Comparison of ENCODE assay signal across 22 mouse cellular contexts in genomic region chr12:70674144-70674543, GRCm38 (mm10).
DNase-seq lines count a peak whose midpoint lies in the region; ATAC-seq and TF ChIP-seq lines count a peak whose summit lies in the region.
"Had no signal": no experiment of that assay in that cellular context is flagged by ENCODE, and none has a peak within 500 bp of the region (broad histone marks: within the 10 kb centered on the region; RNA-seq: fewer than 3 reads in every experiment).

No protein-coding gene starts in this region.

- no peaks in the 10 kb centered on the region for H3K27me3 ChIP-seq in limb, embryonic 12.5 days
- H3K27me3 ChIP-seq in limb, embryonic 10.5 days (ENCODE audit: low read depth, poor library complexity, severe bottlenecking), result no peaks in the 10 kb centered on the region
- H3K27me3 ChIP-seq in stomach, postnatal 0 days (ENCODE audit: control insufficient read depth, insufficient read depth, low read length), result no peaks in the 10 kb centered on the region
- H3K27me3 ChIP-seq: embryonic facial prominence, embryonic 12.5 days; embryonic facial prominence, embryonic 15.5 days; heart, embryonic 12.5 days; heart, embryonic 15.5 days; hindbrain, embryonic 15.5 days had no signal

- no peak overlapping the region for H3K4me2 ChIP-seq in limb, embryonic 12.5 days
- H3K4me2 ChIP-seq in stomach, postnatal 0 days (replicated peaks; ENCODE audit: low read depth), result peak overlapping the region; percentile 31; the same call in 1 of the 2 replicates
- H3K4me2 ChIP-seq: embryonic facial prominence, embryonic 12.5 days; heart, embryonic 12.5 days; heart, embryonic 15.5 days; hindbrain, embryonic 15.5 days had no signal

- 0 out of 2 replicates have a peak overlapping the region, but pooled peaks have one; percentile 35 for H3K27ac ChIP-seq in limb, embryonic 12.5 days
- H3K27ac ChIP-seq in limb, embryonic 10.5 days, result no peak overlapping the region
- H3K27ac ChIP-seq in stomach, postnatal 0 days (replicated peaks), result peak overlapping the region; percentile 70; the same call in 1 of the 2 replicates
- H3K27ac ChIP-seq: embryonic facial prominence, embryonic 12.5 days; embryonic facial prominence, embryonic 15.5 days; heart, embryonic 15.5 days; hindbrain, embryonic 15.5 days had no signal

- DNase-seq in adrenal gland, postnatal 10 days, result peak; percentile 14
- no peak for DNase-seq in adrenal gland, adult 18-20 months (ENCODE audit: low spot score in 2 of 2)
- no peak for DNase-seq in limb, embryonic 10.5 days (ENCODE audit: low spot score)
- DNase-seq in stomach, postnatal 0 days (ENCODE audit: low spot score), result no peak
- no peak for DNase-seq in frontal cortex, postnatal 25 days (ENCODE audit: low spot score in 2 of 2)
- DNase-seq: cerebellum, adult 18-20 months; cerebellum, adult 9-11 months; cerebellum, postnatal 25 days; forebrain, postnatal 0 days; gastrocnemius, postnatal 25 days; heart, adult 18-20 months; heart, postnatal 10 days; heart, postnatal 36 days had no signal

- no peak for ATAC-seq in limb, embryonic 12.5 days (ENCODE audit: insufficient number of reproducible peaks, insufficient read depth, low FRiP score, low TSS enrichment, low read depth)
- ATAC-seq in stomach, postnatal 0 days (ENCODE audit: low FRiP score, low TSS enrichment), result no peak
- ATAC-seq: CD4-positive, CD25-positive, alpha-beta regulatory T cell, adult 4 months; forebrain, embryonic 14.5 days; forebrain, postnatal 0 days; intestine, postnatal 0 days had no signal

- H3K36me3 ChIP-seq in limb, embryonic 12.5 days, result no peaks in the 10 kb centered on the region
- H3K36me3 ChIP-seq in limb, embryonic 10.5 days, result no peaks in the 10 kb centered on the region
- no peaks in the 10 kb centered on the region for H3K36me3 ChIP-seq in stomach, postnatal 0 days (ENCODE audit: control insufficient read depth, insufficient read depth, low read length)
- H3K36me3 ChIP-seq: embryonic facial prominence, embryonic 12.5 days; embryonic facial prominence, embryonic 15.5 days; heart, embryonic 12.5 days; heart, embryonic 15.5 days; hindbrain, embryonic 15.5 days had no signal

- no peak for TF ChIP-seq EP300 in stomach, postnatal 0 days (optimal IDR thresholded peaks at IDR 0.05)

- WGBS in limb, embryonic 12.5 days, result 85% methylated on average over 2 of the region's 2 CpGs
- WGBS in limb, embryonic 10.5 days, result 93% methylated on average over 2 of the region's 2 CpGs
- 50% methylated on average over 2 of the region's 2 CpGs for WGBS in stomach, postnatal 0 days

- H3K9me3 ChIP-seq in limb, embryonic 12.5 days, result no peaks in the 10 kb centered on the region
- no peaks in the 10 kb centered on the region for H3K9me3 ChIP-seq in limb, embryonic 10.5 days (replicated peaks)
- H3K9me3 ChIP-seq in stomach, postnatal 0 days (ENCODE audit: control insufficient read depth, low read length), result no peaks in the 10 kb centered on the region
- H3K9me3 ChIP-seq: embryonic facial prominence, embryonic 12.5 days; embryonic facial prominence, embryonic 15.5 days; heart, embryonic 15.5 days; hindbrain, embryonic 15.5 days had no signal

- H3K4me1 ChIP-seq in limb, embryonic 12.5 days (replicated peaks), result peaks cover 20% of the 10 kb centered on the region
- H3K4me1 ChIP-seq in limb, embryonic 10.5 days, result peaks cover 11% of the 10 kb centered on the region; the same call in 1 of the 2 replicates
- H3K4me1 ChIP-seq in stomach, postnatal 0 days (replicated peaks; ENCODE audit: control insufficient read depth, insufficient read depth), result no peaks in the 10 kb centered on the region
- H3K4me1 ChIP-seq: embryonic facial prominence, embryonic 12.5 days; heart, embryonic 12.5 days; heart, embryonic 15.5 days; hindbrain, embryonic 15.5 days had no signal

- no peak for TF ChIP-seq CTCF in stomach, postnatal 0 days (IDR thresholded peaks at IDR 0.05; ENCODE audit: low read depth)

- no peak overlapping the region for H3K4me3 ChIP-seq in limb, embryonic 12.5 days (replicated peaks)
- no peak overlapping the region for H3K4me3 ChIP-seq in limb, embryonic 10.5 days
- 0 out of 2 replicates have a peak overlapping the region, but pooled peaks have one; percentile 8 for H3K4me3 ChIP-seq in stomach, postnatal 0 days (ENCODE audit: low read depth, low read length)
- H3K4me3 ChIP-seq: embryonic facial prominence, embryonic 12.5 days; embryonic facial prominence, embryonic 15.5 days; heart, embryonic 12.5 days; heart, embryonic 15.5 days; hindbrain, embryonic 15.5 days had no signal

- no peak overlapping the region for H3K9ac ChIP-seq in limb, embryonic 12.5 days (replicated peaks)
- 0 out of 2 replicates have a peak overlapping the region, but pooled peaks have one; percentile 18 for H3K9ac ChIP-seq in stomach, postnatal 0 days (ENCODE audit: low read length)
- H3K9ac ChIP-seq: embryonic facial prominence, embryonic 12.5 days; embryonic facial prominence, embryonic 15.5 days; forebrain, postnatal 0 days; heart, embryonic 12.5 days; heart, embryonic 15.5 days; hindbrain, embryonic 15.5 days had no signal
